Mouse (Mus musculus) midbrain, embryonic 14.5 days (tissue): ENCODE results near the gene Rbfox2. TPM values are rescaled to one million over a fixed set of nuclear protein-coding genes. Genes with fewer than 3 reads are reported as not detected.

Source experiments
- ATAC-seq: fragments of 200-750 bp; cut with Nextera tagmentation; 2 replicates; pipeline ENCODE4 v1.8.0; 2017; ENCODE audit warnings: moderate number of reproducible peaks, moderate library complexity; ENCODE audit not compliant: low FRiP score, low TSS enrichment
- DNase-seq: peaks from one replicate; pipeline ENCODE4 v3.0.0-alpha.2; 2015
- H3K27ac ChIP-seq: fragments of 300-500 bp; sonication (generic); replicated peaks from 2 replicates; pipeline ENCODE4 v1.5.1; 2014; ENCODE audit warnings: mild to moderate bottlenecking, low read depth, low read length, moderate library complexity
- H3K27me3 ChIP-seq: fragments of 300-500 bp; sonication (generic); 2 replicates; pipeline ENCODE4 v1.6.1; 2014; ENCODE audit warnings: low read length, control low read depth, mixed read lengths; ENCODE audit not compliant: control insufficient read depth, insufficient read depth
- H3K36me3 ChIP-seq: fragments of 300-500 bp; sonication (generic); 2 replicates; pipeline ENCODE4 v1.6.1; 2014; ENCODE audit warnings: low read length, control low read depth; ENCODE audit not compliant: control insufficient read depth, insufficient read depth
- H3K4me1 ChIP-seq: fragments of 300-500 bp; sonication (generic); 2 replicates; pipeline ENCODE4 v1.6.1; 2014; ENCODE audit warnings: mild to moderate bottlenecking, antibody characterized with exemption, low read length, control low read depth; ENCODE audit not compliant: control insufficient read depth, insufficient read depth
- H3K4me2 ChIP-seq: fragments of 300-500 bp; sonication (generic); 2 replicates; pipeline ENCODE4 v1.6.1; 2014; ENCODE audit warnings: mild to moderate bottlenecking, low read length, moderate library complexity
- H3K4me3 ChIP-seq: fragments of 300-500 bp; sonication (generic); replicated peaks from 2 replicates; pipeline ENCODE4 v1.5.1; 2014; ENCODE audit warnings: low read depth, low read length
- H3K9ac ChIP-seq: fragments of 300-500 bp; sonication (generic); replicated peaks from 2 replicates; pipeline ENCODE4 v1.6.1; 2014; ENCODE audit warnings: mild to moderate bottlenecking, low read length, moderate library complexity
- H3K9me3 ChIP-seq: fragments of 300-500 bp; sonication (generic); 2 replicates; pipeline ENCODE4 v1.6.1; 2016; ENCODE audit warnings: low read length, control low read depth, mixed read lengths; ENCODE audit not compliant: control insufficient read depth
- WGBS: fragments of 180-500 bp; shearing (Covaris S2); extraction: QIAGEN DNeasy Blood & Tissue Kit; methylation state at CpG from one replicate; pipeline ENCODE4 v1.1.7; 2014; 5-methylcytosine and 5-hydroxymethylcytosine counted together
- polyA plus RNA-seq: library from polyadenylated mRNA; unstranded; fragments of >200 nt; fragmentation: Nextera tagmentation; extraction: Ambion mirVana; gene quantifications from 2 replicates; pipeline ENCODE4 v1.2.1, GENCODE M21; 2014

The Rbfox2 gene
- polyA plus RNA-seq, 1 experiment from 2014 or later, result 195 TPM

- H3K27ac ChIP-seq, result no peak overlapping the region
- H3K4me1 ChIP-seq, result peaks cover 10% of the 10 kb centered on the region
- H3K9me3 ChIP-seq, result no peaks in the 10 kb centered on the region
- no peak overlapping the region for H3K4me2 ChIP-seq
- WGBS, result 70% methylated on average over 6 of the region's 6 CpGs
- H3K4me3 ChIP-seq, result no peak overlapping the region
- no peak overlapping the region for H3K9ac ChIP-seq
- DNase-seq (no peak), ATAC-seq (no peak)
- H3K27me3 ChIP-seq, result no peaks in the 10 kb centered on the region
- no peaks in the 10 kb centered on the region for H3K36me3 ChIP-seq
Measured at GRCm38 (mm10) chr15:77034526-77034925, 272.3 kb downstream of the Rbfox2 start.

- Histone ChIP-seq H3K4me2 (no peak overlapping the region), H3K36me3 (no peaks in the 10 kb centered on the region), H3K27me3 (no peaks in the 10 kb centered on the region), H3K27ac (no peak overlapping the region), H3K9me3 (no peaks in the 10 kb centered on the region), H3K4me1 (peaks cover under 1% of the 10 kb centered on the region; the same call in 1 of the 2 replicates), H3K9ac (no peak overlapping the region), H3K4me3 (no peak overlapping the region)
- WGBS, result 58% methylated on average over 3 of the region's 3 CpGs
- DNase-seq (no peak), ATAC-seq (no peak)
Measured at GRCm38 (mm10) chr15:77031271-77031670, 275.5 kb downstream of the Rbfox2 start.

GRCm38 (mm10) chr15:77029331-77029991, 277.3 kb downstream of the Rbfox2 start:
- peak; percentile 89 for DNase-seq
- Histone ChIP-seq H3K27me3 (no peaks in the 10 kb centered on the region), H3K4me1 (peaks cover 7% of the 10 kb centered on the region; the same call in 1 of the 2 replicates), H3K9ac (no peak overlapping the region), H3K36me3 (no peaks in the 10 kb centered on the region), H3K4me3 (no peak overlapping the region), H3K27ac (0 out of 2 replicates have a peak overlapping the region, but pooled peaks have one; percentile 1), H3K9me3 (no peaks in the 10 kb centered on the region), H3K4me2 (no peak overlapping the region)
- no peak for ATAC-seq
- 33% methylated on average over 7 of the region's 7 CpGs for WGBS

Other genes starting within 250 kb of the Rbfox2 start
- not detected in 2 replicates for gene Apol7a, start 92.1 kb upstream of the Rbfox2 start, polyA plus RNA-seq
- gene Apol9a, start 104.1 kb upstream of the Rbfox2 start, polyA plus RNA-seq, result not detected in 2 replicates
- gene Apol7b, start 140.5 kb upstream of the Rbfox2 start, polyA plus RNA-seq, result not detected in 2 replicates
- gene Apol10a, start 170.0 kb upstream of the Rbfox2 start, polyA plus RNA-seq, result not detected in 2 replicates
- not detected in 2 replicates for gene Apol11a, start 201.3 kb upstream of the Rbfox2 start, polyA plus RNA-seq
- gene Apol7c, start 226.3 kb upstream of the Rbfox2 start, polyA plus RNA-seq, result not detected in 2 replicates